ENCODE assay signal across 27 mouse cellular contexts in genomic region chr12:39801536-39801935, GRCm38 (mm10).
DNase-seq lines count a peak whose midpoint lies in the region; ATAC-seq and TF ChIP-seq lines count a peak whose summit lies in the region.
"Had no signal": no experiment of that assay in that cellular context is flagged by ENCODE, and none has a peak within 500 bp of the region (broad histone marks: within the 10 kb centered on the region; RNA-seq: fewer than 3 reads in every experiment).

No protein-coding gene starts in this region.

- no peaks in the 10 kb centered on the region for H3K9me3 ChIP-seq in limb, embryonic 14.5 days (ENCODE audit: control insufficient read depth, low read length)
- no peaks in the 10 kb centered on the region for H3K9me3 ChIP-seq in limb, embryonic 10.5 days (replicated peaks)
- H3K9me3 ChIP-seq in midbrain, embryonic 14.5 days (ENCODE audit: control insufficient read depth, low read length) = no peaks in the 10 kb centered on the region
- H3K9me3 ChIP-seq in midbrain, embryonic 10.5 days (replicated peaks) = no peaks in the 10 kb centered on the region
- no peaks in the 10 kb centered on the region for H3K9me3 ChIP-seq in forebrain, embryonic 16.5 days (ENCODE audit: control insufficient read depth, low read length)
- H3K9me3 ChIP-seq: embryonic facial prominence, embryonic 12.5 days; forebrain, embryonic 10.5 days; forebrain, embryonic 13.5 days; heart, embryonic 12.5 days; heart, embryonic 15.5 days; hindbrain, embryonic 10.5 days; hindbrain, embryonic 13.5 days had no signal

- H3K4me3 ChIP-seq in limb, embryonic 14.5 days (replicated peaks; ENCODE audit: low read length) = no peak overlapping the region
- H3K4me3 ChIP-seq in limb, embryonic 10.5 days = no peak overlapping the region
- H3K4me3 ChIP-seq in midbrain, embryonic 14.5 days (replicated peaks; ENCODE audit: low read depth, low read length) = no peak overlapping the region
- no peak overlapping the region for H3K4me3 ChIP-seq in midbrain, embryonic 10.5 days
- H3K4me3 ChIP-seq in forebrain, embryonic 16.5 days (replicated peaks; ENCODE audit: low read length) = no peak overlapping the region
- H3K4me3 ChIP-seq: embryonic facial prominence, embryonic 12.5 days; erythroblast, embryonic 14.5 days; forebrain, embryonic 10.5 days; forebrain, embryonic 13.5 days; gastrocnemius, adult 2 months; heart, embryonic 12.5 days; heart, embryonic 15.5 days; hindbrain, embryonic 10.5 days; hindbrain, embryonic 13.5 days had no signal

- ATAC-seq in limb, embryonic 14.5 days (ENCODE audit: low FRiP score, low read depth) = no peak
- no peak for ATAC-seq in midbrain, embryonic 14.5 days (ENCODE audit: low FRiP score, low TSS enrichment)
- no peak for ATAC-seq in forebrain, embryonic 16.5 days
- ATAC-seq: activated CD4-positive, CD25-positive, alpha-beta regulatory T cell, adult 4 months; CD4-positive, CD25-positive, alpha-beta regulatory T cell, adult 4 months; forebrain, embryonic 13.5 days; forebrain, postnatal 0 days had no signal

- WGBS in limb, embryonic 14.5 days = 44% methylated on average over 4 of the region's 4 CpGs
- 59% methylated on average over 4 of the region's 4 CpGs for WGBS in limb, embryonic 10.5 days
- 56% methylated on average over 4 of the region's 4 CpGs for WGBS in midbrain, embryonic 14.5 days
- 78% methylated on average over 4 of the region's 4 CpGs for WGBS in midbrain, embryonic 10.5 days
- 73% methylated on average over 4 of the region's 4 CpGs for WGBS in forebrain, embryonic 16.5 days

- TF ChIP-seq POLR2A in limb, embryonic 14.5 days (IDR thresholded peaks at IDR 0.05; ENCODE audit: borderline replicate concordance, extremely low read depth, insufficient read depth, insufficient read length) = no peak

- no peaks in the 10 kb centered on the region for H3K36me3 ChIP-seq in limb, embryonic 14.5 days (ENCODE audit: control insufficient read depth, insufficient read depth, low read length)
- H3K36me3 ChIP-seq in limb, embryonic 10.5 days = no peaks in the 10 kb centered on the region
- no peaks in the 10 kb centered on the region for H3K36me3 ChIP-seq in midbrain, embryonic 14.5 days (ENCODE audit: control insufficient read depth, insufficient read depth, low read length)
- H3K36me3 ChIP-seq in midbrain, embryonic 10.5 days = no peaks in the 10 kb centered on the region
- H3K36me3 ChIP-seq in forebrain, embryonic 16.5 days (ENCODE audit: control insufficient read depth, insufficient read depth) = no peaks in the 10 kb centered on the region
- H3K36me3 ChIP-seq: embryonic facial prominence, embryonic 12.5 days; forebrain, embryonic 10.5 days; heart, embryonic 12.5 days; heart, embryonic 15.5 days; hindbrain, embryonic 10.5 days; hindbrain, embryonic 13.5 days had no signal

- no peak overlapping the region for H3K27ac ChIP-seq in limb, embryonic 14.5 days (replicated peaks; ENCODE audit: low read depth, low read length)
- H3K27ac ChIP-seq in limb, embryonic 10.5 days = no peak overlapping the region
- H3K27ac ChIP-seq in midbrain, embryonic 14.5 days (replicated peaks; ENCODE audit: low read depth, low read length) = no peak overlapping the region
- no peak overlapping the region for H3K27ac ChIP-seq in midbrain, embryonic 10.5 days (replicated peaks)
- no peak overlapping the region for H3K27ac ChIP-seq in forebrain, embryonic 16.5 days (ENCODE audit: low read length)
- H3K27ac ChIP-seq: embryonic facial prominence, embryonic 12.5 days; forebrain, embryonic 10.5 days; forebrain, embryonic 13.5 days; gastrocnemius, adult 2 months; heart, embryonic 15.5 days; hindbrain, embryonic 10.5 days; hindbrain, embryonic 13.5 days had no signal

- DNase-seq in limb, embryonic 14.5 days (ENCODE audit: low spot score) = peak; percentile 25
- DNase-seq in limb, embryonic 10.5 days (ENCODE audit: low spot score) = no peak
- DNase-seq in midbrain, embryonic 14.5 days = peak; percentile 49
- DNase-seq in midbrain, embryonic 10.5 days (ENCODE audit: low spot score) = no peak
- DNase-seq in gonadal fat pad, adult 2 months (ENCODE audit: low read depth) = peak; percentile 99
- DNase-seq: adrenal gland, adult 8-10 months; adrenal gland, postnatal 25 days; cerebellum, adult 18-20 months; cerebellum, adult 9-10 months; cerebellum, postnatal 14 days; forebrain, postnatal 0 days; gastrocnemius, adult 2 months; gastrocnemius, postnatal 14 days; heart, adult 18-20 months; heart, postnatal 10 days; heart, postnatal 36 days had no signal

- no peak overlapping the region for H3K9ac ChIP-seq in limb, embryonic 14.5 days (ENCODE audit: low read depth, low read length, severe bottlenecking)
- no peak overlapping the region for H3K9ac ChIP-seq in midbrain, embryonic 14.5 days (replicated peaks; ENCODE audit: low read length)
- no peak overlapping the region for H3K9ac ChIP-seq in forebrain, embryonic 16.5 days (replicated peaks; ENCODE audit: low read depth, low read length)
- H3K9ac ChIP-seq: embryonic facial prominence, embryonic 12.5 days; forebrain, embryonic 13.5 days; forebrain, postnatal 0 days; heart, embryonic 12.5 days; heart, embryonic 15.5 days; hindbrain, embryonic 13.5 days had no signal

- H3K4me2 ChIP-seq in limb, embryonic 14.5 days (replicated peaks; ENCODE audit: low read depth, low read length, severe bottlenecking) = no peak overlapping the region
- H3K4me2 ChIP-seq in midbrain, embryonic 14.5 days (ENCODE audit: low read length) = no peak overlapping the region
- H3K4me2 ChIP-seq in forebrain, embryonic 16.5 days (ENCODE audit: low read length) = no peak overlapping the region
- H3K4me2 ChIP-seq: embryonic facial prominence, embryonic 12.5 days; forebrain, embryonic 13.5 days; heart, embryonic 12.5 days; heart, embryonic 15.5 days; hindbrain, embryonic 13.5 days had no signal

- H3K27me3 ChIP-seq in limb, embryonic 14.5 days (ENCODE audit: control insufficient read depth, insufficient read depth, low read length) = no peaks in the 10 kb centered on the region
- no peaks in the 10 kb centered on the region for H3K27me3 ChIP-seq in limb, embryonic 10.5 days (ENCODE audit: low read depth, poor library complexity, severe bottlenecking)
- H3K27me3 ChIP-seq in midbrain, embryonic 14.5 days (ENCODE audit: control insufficient read depth, insufficient read depth, low read length) = no peaks in the 10 kb centered on the region
- no peaks in the 10 kb centered on the region for H3K27me3 ChIP-seq in midbrain, embryonic 10.5 days (ENCODE audit: low read depth, poor library complexity, severe bottlenecking)
- no peaks in the 10 kb centered on the region for H3K27me3 ChIP-seq in forebrain, embryonic 16.5 days (replicated peaks; ENCODE audit: control insufficient read depth, insufficient read depth, low read length)
- H3K27me3 ChIP-seq: embryonic facial prominence, embryonic 12.5 days; forebrain, embryonic 13.5 days; heart, embryonic 12.5 days; heart, embryonic 15.5 days; hindbrain, embryonic 13.5 days had no signal

- peaks cover 4% of the 10 kb centered on the region; the same call in 1 of the 2 replicates for H3K4me1 ChIP-seq in limb, embryonic 14.5 days (ENCODE audit: control insufficient read depth, insufficient read depth, low read length)
- H3K4me1 ChIP-seq in limb, embryonic 10.5 days = no peaks in the 10 kb centered on the region
- H3K4me1 ChIP-seq in midbrain, embryonic 14.5 days (ENCODE audit: control insufficient read depth, insufficient read depth, low read length) = peaks cover 8% of the 10 kb centered on the region; the same call in 1 of the 2 replicates
- H3K4me1 ChIP-seq in midbrain, embryonic 10.5 days = peaks cover 6% of the 10 kb centered on the region; the same call in 1 of the 2 replicates
- H3K4me1 ChIP-seq in forebrain, embryonic 16.5 days (replicated peaks; ENCODE audit: control insufficient read depth, insufficient read depth, low read length) = no peaks in the 10 kb centered on the region
- H3K4me1 ChIP-seq: embryonic facial prominence, embryonic 12.5 days; forebrain, embryonic 10.5 days; heart, embryonic 12.5 days; heart, embryonic 15.5 days; hindbrain, embryonic 10.5 days had no signal

Comparison
In these comparisons a context has a peak if more than half of its experiments do, and no peak if none do; other contexts are left out.
1. DNase-seq: peak in limb, embryonic 14.5 days (single experiment), midbrain, embryonic 14.5 days (single experiment) and gonadal fat pad, adult 2 months (single experiment); none in limb, embryonic 10.5 days (single experiment) and midbrain, embryonic 10.5 days (single experiment).